ENCODE assay signal across 8 mouse cellular contexts in the genomic region with DNA sequence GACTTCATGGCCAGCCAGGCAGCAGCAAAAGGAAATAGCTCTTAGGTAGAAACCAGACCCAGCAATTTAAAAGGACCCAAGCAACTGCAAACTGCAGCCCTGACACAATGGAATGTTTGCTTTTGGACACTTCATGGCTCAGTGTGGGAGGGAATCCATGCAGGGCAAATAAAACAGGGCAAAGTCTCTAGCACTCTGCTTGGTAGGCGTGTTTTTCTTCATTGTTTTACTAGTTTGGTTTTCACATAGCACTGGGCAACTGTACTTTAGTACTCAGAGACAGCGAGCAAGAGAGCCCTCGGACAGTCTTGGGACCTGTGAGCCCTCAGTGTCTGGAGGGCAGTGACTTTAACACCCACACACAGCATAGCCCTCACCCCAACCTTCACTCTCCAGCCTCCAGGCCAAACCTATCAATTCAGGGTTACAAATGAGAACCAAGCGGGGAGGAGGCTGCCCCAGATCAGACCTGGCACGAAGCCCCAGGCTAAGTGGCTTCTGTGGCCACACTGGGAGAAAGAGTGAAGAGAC. TPM values are rescaled to one million over a fixed set of nuclear protein-coding genes. Genes with fewer than 3 reads are reported as not detected.
A peak's percentile ranks its signal among the peaks of the same experiment; 100 is the strongest.
DNase-seq lines count a peak whose midpoint lies in the region; ATAC-seq lines count a peak whose summit lies in the region.

No protein-coding gene starts in this region.

- no peak overlapping the region for H3K4me2 ChIP-seq in forebrain, embryonic 14.5 days (ENCODE audit: low read length)

- H3K4me3 ChIP-seq in forebrain, embryonic 14.5 days (ENCODE audit: low read depth, low read length), result no peak overlapping the region
- 0 out of 2 replicates have a peak overlapping the region, but pooled peaks have one; percentile 4 for H3K4me3 ChIP-seq in midbrain, embryonic 10.5 days

- ATAC-seq in forebrain, embryonic 14.5 days, result no peak
- ATAC-seq in erythroblast, adult 5-6 weeks (replicated peaks; ENCODE audit: low FRiP score, poor library complexity, severe bottlenecking), result no peak

- H3K9ac ChIP-seq in forebrain, embryonic 14.5 days (ENCODE audit: low read length), result peak overlapping the region; percentile 8; the same call in 1 of the 2 replicates

- H3K4me1 ChIP-seq in forebrain, embryonic 14.5 days (ENCODE audit: control insufficient read depth, insufficient read depth, low read length), result peaks cover 22% of the 10 kb centered on the region
- H3K4me1 ChIP-seq in midbrain, embryonic 10.5 days, result peaks cover 68% of the 10 kb centered on the region

- 73% methylated on average over 5 of the region's 5 CpGs for WGBS in forebrain, embryonic 14.5 days
- 67% methylated on average over 5 of the region's 5 CpGs for WGBS in midbrain, embryonic 10.5 days

- 0 out of 2 replicates have a peak overlapping the region, but pooled peaks have one; percentile 9 for H3K27ac ChIP-seq in forebrain, embryonic 14.5 days (ENCODE audit: low read depth, low read length)
- H3K27ac ChIP-seq in midbrain, embryonic 10.5 days (replicated peaks), result peak overlapping the region; percentile 81

- H3K9me3 ChIP-seq in forebrain, embryonic 14.5 days (replicated peaks; ENCODE audit: control insufficient read depth, low read length), result no peaks in the 10 kb centered on the region
- no peaks in the 10 kb centered on the region for H3K9me3 ChIP-seq in midbrain, embryonic 10.5 days (replicated peaks)

- DNase-seq in embryo, embryonic 10 days (ENCODE audit: low spot score), result peak; percentile 25
- DNase-seq in embryo, embryonic 11 days, result no peak
- no peak for DNase-seq in forebrain, embryonic 14.5 days (ENCODE audit: low spot score)
- peak; percentile 56 to 79 for DNase-seq in kidney, postnatal 25 days
- peak; percentile 11 for DNase-seq in midbrain, embryonic 10.5 days (ENCODE audit: low spot score)
- no peak for DNase-seq in ovary, postnatal 36 days (ENCODE audit: low spot score)
- DNase-seq in c-Kit-positive CD71-positive TER-119-positive erythroid progenitor cells, embryonic 14.5 days (ENCODE audit: low spot score), result no peak

- no peaks in the 10 kb centered on the region for H3K27me3 ChIP-seq in forebrain, embryonic 14.5 days (replicated peaks; ENCODE audit: control insufficient read depth, insufficient read depth, low read length)
- H3K27me3 ChIP-seq in midbrain, embryonic 10.5 days (ENCODE audit: low read depth, poor library complexity, severe bottlenecking), result no peaks in the 10 kb centered on the region

- H3K36me3 ChIP-seq in forebrain, embryonic 14.5 days (ENCODE audit: control insufficient read depth, insufficient read depth, low read length), result peaks cover 4% of the 10 kb centered on the region; the same call in 1 of the 2 replicates
- H3K36me3 ChIP-seq in midbrain, embryonic 10.5 days, result peaks cover 28% of the 10 kb centered on the region

RNA-seq across cellular contexts. Expression of a gene that starts 8.0 kb away (rescaled TPM):
- polyA plus RNA-seq in forebrain, embryonic 14.5 days (2014; fragmentation: Nextera tagmentation; extraction: Ambion mirVana), result 37.0 and 38.9 TPM in 2 replicates
- 35.2 and 36.3 TPM in 2 replicates for polyA plus RNA-seq in midbrain, embryonic 10.5 days (2016; fragmentation: Nextera tagmentation; extraction: Ambion mirVana)
- 12.1 and 19.0 TPM in 2 replicates for total RNA-seq in erythroblast, adult 5-6 weeks (2015; ENCODE audit: low replicate concordance)
- 11.8 and 17.4 TPM in 2 replicates for total RNA-seq in erythroblast, adult 5-6 weeks (2017; ENCODE audit: low replicate concordance)

RNA-seq across cellular contexts. Expression of a gene that starts 16.1 kb away (rescaled TPM):
- 22.3 and 29.5 TPM in 2 replicates for polyA plus RNA-seq in forebrain, embryonic 14.5 days (2014; fragmentation: Nextera tagmentation; extraction: Ambion mirVana)
- 24.2 and 25.3 TPM in 2 replicates for polyA plus RNA-seq in midbrain, embryonic 10.5 days (2016; fragmentation: Nextera tagmentation; extraction: Ambion mirVana)
- 43.2 and 49.3 TPM in 2 replicates for total RNA-seq in erythroblast, adult 5-6 weeks (2015; ENCODE audit: low replicate concordance)
- 54.4 and 64.7 TPM in 2 replicates for total RNA-seq in erythroblast, adult 5-6 weeks (2017; ENCODE audit: low replicate concordance)

RNA-seq across cellular contexts. Expression of a gene that starts 43.5 kb away (rescaled TPM):
- polyA plus RNA-seq in forebrain, embryonic 14.5 days (2014; fragmentation: Nextera tagmentation; extraction: Ambion mirVana), result 0.19 TPM in 1 of 2 replicates, not detected in the other
- 0.05 and 0.20 TPM in 2 replicates for polyA plus RNA-seq in midbrain, embryonic 10.5 days (2016; fragmentation: Nextera tagmentation; extraction: Ambion mirVana)
- not detected in 2 replicates for total RNA-seq in erythroblast, adult 5-6 weeks (2015; ENCODE audit: low replicate concordance)
- not detected in 2 replicates for total RNA-seq in erythroblast, adult 5-6 weeks (2017; ENCODE audit: low replicate concordance)

RNA-seq across cellular contexts. Expression of a gene that starts 53.4 kb away (rescaled TPM):
- 36.6 and 41.8 TPM in 2 replicates for polyA plus RNA-seq in forebrain, embryonic 14.5 days (2014; fragmentation: Nextera tagmentation; extraction: Ambion mirVana)
- 54.8 TPM in 2 replicates for polyA plus RNA-seq in midbrain, embryonic 10.5 days (2016; fragmentation: Nextera tagmentation; extraction: Ambion mirVana)
- total RNA-seq in erythroblast, adult 5-6 weeks (2015; ENCODE audit: low replicate concordance), result 41.0 and 58.6 TPM in 2 replicates
- 68.0 and 75.4 TPM in 2 replicates for total RNA-seq in erythroblast, adult 5-6 weeks (2017; ENCODE audit: low replicate concordance)

Comparison
In these comparisons a context has a peak if more than half of its experiments do, and no peak if none do; other contexts are left out.
1. DNase-seq: peak in embryo, embryonic 10 days (single experiment), kidney, postnatal 25 days (2 of 2) and midbrain, embryonic 10.5 days (single experiment); none in embryo, embryonic 11 days (single experiment), forebrain, embryonic 14.5 days (single experiment), ovary, postnatal 36 days (single experiment) and c-Kit-positive CD71-positive TER-119-positive erythroid progenitor cells, embryonic 14.5 days (single experiment).